Mouse (Mus musculus) cerebellum, adult 2 months (tissue): ENCODE data around the gene Usf3.

Experiments used
- CTCF ChIP-seq: fragments of 200-500 bp; IDR thresholded peaks from 2 replicates; pipeline ENCODE4 v1.5.1; 2011; ENCODE audit warnings: low read depth, mild to moderate bottlenecking, control low read depth, low read length, moderate library complexity, borderline replicate concordance; ENCODE audit not compliant: insufficient read depth
- POLR2A ChIP-seq: fragments of 200-500 bp; IDR thresholded peaks from 2 replicates; pipeline ENCODE4 v1.6.1; 2011; ENCODE audit warnings: low read length, control low read depth, borderline replicate concordance; ENCODE audit not compliant: insufficient read depth

- TF ChIP-seq CTCF (no peak), POLR2A (no peak)
Observed at GRCm38 (mm10) chr16:44163831-44164230, 9.2 kb upstream of the Usf3 start.
